Mouse (Mus musculus) thymus, postnatal 36 days (tissue): ENCODE data around the gene Ppp2r5a.
A peak's percentile ranks its signal among the peaks of the same experiment; 100 is the strongest.

Experiments
- DNase-seq, 2 experiments: peaks; one replicate each; pipeline ENCODE4 v3.0.0; 2022; ENCODE audit warnings: mixed read lengths in 2 of 2

Ppp2r5a gene

GRCm38 (mm10) chr1:191417111-191417510 lies 14.0 kb upstream of the Ppp2r5a start:
- no peak for DNase-seq

DNA sequence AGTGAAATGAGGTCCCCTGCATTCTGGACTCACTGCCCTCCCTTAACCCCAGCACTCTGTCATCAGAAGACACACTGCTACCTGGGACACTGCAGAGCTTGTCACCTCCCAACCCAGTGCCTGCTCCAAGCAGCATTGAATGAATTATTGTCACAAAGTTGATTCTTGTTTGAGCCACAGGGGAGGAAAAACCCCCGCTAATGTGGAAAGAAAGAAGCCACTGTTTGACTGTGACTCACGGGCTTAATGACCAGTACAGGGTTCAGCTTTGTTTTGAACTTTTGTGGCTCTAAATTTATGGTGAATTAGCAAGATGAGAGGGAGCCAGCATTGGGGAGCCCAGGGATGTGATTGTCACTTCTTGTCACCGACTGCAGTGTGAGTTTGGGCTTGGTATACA lies 13.5 kb upstream of the Ppp2r5a start:
- no peak for DNase-seq

DNA sequence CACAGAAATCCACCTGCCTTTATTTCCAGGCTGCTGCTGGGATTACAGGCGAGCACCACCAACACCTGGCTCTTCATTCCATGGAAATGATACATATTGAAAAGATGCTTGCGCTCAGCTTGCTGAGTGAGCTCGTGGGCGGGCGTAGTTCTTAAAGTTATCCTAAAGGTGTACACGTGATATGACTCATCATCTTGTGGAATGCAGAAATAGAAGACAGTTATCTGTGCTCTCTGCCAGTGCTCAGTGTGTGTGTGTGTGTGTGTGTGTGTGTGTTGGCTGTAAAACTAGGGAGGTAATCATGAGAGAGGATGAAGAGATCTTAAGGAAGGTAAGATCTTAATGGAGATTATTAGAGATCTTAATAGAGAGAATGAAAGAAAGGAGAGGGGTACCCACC lies 11.4 kb upstream of the Ppp2r5a start:
- no peak for DNase-seq

GRCm38 (mm10) chr1:191413691-191414415 lies 10.8 kb upstream of the Ppp2r5a start:
- no peak for DNase-seq

- DNase-seq, result no peak
Observed at GRCm38 (mm10) chr1:191410294-191411036, 7.4 kb upstream of the Ppp2r5a start.

GRCm38 (mm10) chr1:191407246-191407645 lies 4.2 kb upstream of the Ppp2r5a start:
- no peak for DNase-seq

GRCm38 (mm10) chr1:191406516-191406915 lies 3.4 kb upstream of the Ppp2r5a start:
- no peak for DNase-seq

DNA sequence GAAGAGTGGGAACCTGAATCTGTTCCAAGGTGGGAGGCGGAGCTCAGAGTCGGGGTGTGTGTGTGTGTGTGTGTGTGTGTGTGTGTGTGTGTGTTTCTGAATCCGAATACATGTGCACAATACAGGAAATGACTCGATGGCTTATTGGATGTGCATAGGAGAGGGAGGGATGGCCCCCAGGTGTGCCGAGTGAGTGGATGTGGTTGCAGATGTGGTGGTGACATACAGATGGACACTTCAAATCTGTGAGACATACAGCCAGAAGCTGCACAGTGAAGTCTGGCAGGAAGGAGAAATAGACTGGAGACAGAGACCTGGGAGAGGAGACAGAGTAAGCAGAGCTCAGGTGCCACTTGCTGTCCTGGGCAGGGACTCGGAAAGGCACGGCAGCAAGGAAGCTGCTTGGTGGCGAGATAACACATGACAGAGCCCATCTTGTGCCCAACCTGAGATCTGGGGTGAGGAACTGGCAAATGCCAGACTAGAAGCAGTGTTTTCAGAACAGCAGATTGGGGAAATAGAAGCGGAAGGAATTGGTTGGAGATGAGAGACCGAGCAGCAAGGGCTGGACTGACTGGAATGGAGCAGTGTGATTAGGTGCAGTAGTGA lies 1.8 kb upstream of the Ppp2r5a start:
- no peak for DNase-seq

DNA sequence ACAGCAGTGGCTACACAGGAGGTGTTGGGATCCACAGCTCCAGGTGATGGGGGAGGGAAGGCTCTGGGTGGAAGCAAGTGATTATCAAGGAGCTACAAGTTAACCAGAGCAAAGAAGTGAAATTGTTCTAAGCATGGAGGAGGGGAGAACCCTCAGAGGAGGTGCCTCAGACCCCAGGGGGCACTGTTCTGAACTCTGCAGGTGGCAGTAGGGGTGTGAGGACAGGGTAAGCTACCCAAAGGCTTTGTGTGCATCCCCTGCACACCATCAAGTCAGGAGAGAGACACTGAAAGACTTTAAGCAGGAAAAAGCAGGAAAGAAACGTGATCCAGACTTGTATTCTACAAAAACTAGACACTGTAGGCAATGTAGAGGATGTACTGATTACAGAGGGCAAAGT lies 1.2 kb upstream of the Ppp2r5a start:
- DNase-seq, result peak; percentile 69 to 77

- DNase-seq, result peak; percentile 38 to 40
Observed at GRCm38 (mm10) chr1:191402506-191402905, 566 bp downstream of the Ppp2r5a start.

DNA sequence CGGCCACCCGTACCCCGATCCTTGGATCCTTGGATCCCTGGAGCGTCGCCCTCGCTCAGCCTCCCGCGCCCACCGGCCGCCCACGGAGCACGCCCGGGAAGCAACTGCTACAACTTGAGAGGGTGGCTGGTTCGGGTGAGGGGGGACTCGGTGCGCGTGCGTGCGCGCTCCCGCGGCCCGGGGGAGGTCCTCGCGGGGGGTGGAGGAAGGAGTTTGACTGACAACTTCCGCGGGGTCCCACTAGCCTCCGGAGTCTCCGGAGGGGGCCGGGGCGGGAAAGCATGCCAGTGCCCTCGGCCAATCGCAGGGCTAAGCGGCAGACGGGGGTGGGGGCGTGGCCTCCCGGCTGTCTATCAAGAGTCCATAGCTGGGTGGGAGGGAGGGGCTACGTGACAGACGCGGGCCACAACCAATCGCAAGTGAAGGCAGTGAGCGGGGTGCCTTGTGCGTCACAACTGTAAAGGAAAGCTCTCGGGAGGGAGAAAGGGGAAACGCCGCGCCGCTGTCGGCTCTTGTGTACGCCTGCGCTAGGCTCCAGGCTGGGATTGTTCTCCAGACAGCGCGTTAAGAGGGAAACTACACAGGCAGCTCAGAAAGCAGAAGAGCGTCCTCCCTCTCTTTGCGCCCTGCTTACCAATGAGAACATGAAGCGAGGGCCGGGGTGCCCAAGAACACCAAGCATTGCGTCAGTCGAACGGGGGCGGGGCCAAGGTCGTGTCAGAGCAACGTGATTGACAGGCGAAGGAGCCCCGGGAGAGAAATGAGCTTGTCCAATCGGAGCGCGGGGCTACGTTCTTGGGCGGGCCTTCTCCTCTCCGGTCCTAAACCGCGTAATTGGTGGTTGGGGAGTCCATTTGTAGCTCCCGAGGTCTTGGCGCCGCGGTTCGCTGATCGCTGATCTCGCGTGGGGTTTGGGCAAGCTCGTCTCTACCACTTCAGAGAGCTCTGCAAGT lies 5.9 kb downstream of the Ppp2r5a start:
- peak; percentile 100 for DNase-seq

DNA sequence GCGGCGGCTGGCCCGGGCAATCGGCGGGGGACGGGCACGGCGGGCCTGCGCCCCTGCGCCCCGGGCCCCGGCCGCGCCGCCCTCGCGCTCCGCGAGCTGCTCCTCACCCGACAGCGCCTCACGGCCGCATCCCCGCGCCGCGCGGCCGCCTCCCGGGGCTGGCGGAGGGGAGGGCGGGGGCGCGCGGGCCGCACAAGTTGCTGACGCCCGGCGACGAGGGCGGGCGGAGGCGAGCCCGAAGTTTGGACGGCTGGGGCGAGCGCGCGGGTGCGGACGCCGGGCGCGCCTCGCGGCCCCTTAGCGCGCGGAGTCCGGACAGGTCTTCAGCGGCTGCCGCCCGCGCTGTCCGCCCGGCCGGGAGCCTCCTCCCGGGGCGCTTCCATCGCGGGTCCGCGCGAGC lies 6.6 kb downstream of the Ppp2r5a start:
- DNase-seq, result peak in 1 of 2 experiments; percentile 72

DNA sequence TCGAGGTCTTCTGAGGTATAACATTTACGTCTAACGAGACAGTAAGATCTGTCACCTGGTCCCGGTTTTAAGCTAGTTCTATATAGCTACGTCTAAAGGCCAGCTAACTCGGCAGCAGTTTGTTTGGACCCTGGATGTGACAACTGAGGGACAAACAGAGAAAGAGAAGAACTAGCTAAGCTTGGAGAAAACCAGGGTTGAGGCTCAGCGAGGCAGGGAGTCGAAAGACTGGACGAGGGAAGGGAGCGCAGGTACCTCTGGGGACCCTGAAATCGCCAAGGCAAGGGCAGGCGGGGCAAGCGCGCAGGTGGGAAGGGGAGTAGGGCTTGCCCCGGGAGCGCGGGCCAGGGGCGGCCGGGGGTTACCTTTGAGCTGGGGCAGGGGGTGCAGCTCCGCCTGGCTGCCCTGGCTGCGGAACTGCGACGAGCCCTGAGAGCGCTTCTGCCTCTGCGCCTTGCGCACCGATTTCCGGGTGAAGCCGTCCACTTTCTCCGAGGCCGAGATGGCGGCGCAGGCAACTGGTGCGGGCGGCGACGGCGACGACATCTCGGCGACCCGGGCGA lies 7.1 kb downstream of the Ppp2r5a start:
- DNase-seq, result peak; percentile 80 to 85

DNA sequence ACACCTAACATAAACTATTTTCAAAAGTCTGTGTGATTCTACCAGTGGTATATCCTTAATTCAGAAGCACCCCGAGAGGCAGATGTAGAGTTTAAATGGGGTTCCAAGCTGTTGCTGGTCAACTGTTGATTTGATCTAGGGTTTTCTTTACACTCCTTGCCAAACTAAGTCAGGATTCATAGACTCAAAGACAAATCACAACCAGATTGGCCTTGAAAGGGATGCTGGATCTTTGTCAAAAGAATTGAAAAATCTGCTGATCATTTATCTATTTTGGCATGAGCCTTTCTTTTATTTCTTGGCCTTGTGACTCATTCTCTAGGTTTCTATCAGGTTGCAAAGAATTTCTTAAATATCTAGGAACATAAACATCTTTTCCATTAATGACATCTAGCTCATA lies 7.9 kb downstream of the Ppp2r5a start:
- no peak for DNase-seq

DNA sequence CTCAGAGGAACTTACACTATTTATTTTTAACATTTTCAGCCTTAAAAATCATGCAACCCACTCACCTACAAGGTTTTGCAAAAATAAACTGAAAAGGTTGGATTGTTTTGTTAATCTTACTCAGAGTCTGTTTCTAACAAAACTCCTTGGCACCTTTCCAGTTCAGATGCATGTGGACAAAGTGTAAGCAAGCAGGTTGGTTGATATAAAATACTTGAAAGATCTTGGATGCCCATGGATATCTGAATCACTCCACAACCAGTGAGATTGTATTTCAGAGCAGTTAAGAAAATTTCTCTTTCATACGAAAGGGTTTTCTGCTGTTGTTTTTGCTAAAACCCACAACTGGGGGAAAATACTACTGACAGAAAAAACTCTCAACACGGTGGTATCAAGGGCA lies 8.9 kb downstream of the Ppp2r5a start:
- DNase-seq, result no peak

GRCm38 (mm10) chr1:191393536-191393935 lies 9.5 kb downstream of the Ppp2r5a start:
- DNase-seq, result no peak

GRCm38 (mm10) chr1:191391311-191391710 lies 11.8 kb downstream of the Ppp2r5a start:
- peak; percentile 49 to 61 for DNase-seq

- no peak for DNase-seq
Observed at GRCm38 (mm10) chr1:191384786-191385430, 18.2 kb downstream of the Ppp2r5a start.

DNA sequence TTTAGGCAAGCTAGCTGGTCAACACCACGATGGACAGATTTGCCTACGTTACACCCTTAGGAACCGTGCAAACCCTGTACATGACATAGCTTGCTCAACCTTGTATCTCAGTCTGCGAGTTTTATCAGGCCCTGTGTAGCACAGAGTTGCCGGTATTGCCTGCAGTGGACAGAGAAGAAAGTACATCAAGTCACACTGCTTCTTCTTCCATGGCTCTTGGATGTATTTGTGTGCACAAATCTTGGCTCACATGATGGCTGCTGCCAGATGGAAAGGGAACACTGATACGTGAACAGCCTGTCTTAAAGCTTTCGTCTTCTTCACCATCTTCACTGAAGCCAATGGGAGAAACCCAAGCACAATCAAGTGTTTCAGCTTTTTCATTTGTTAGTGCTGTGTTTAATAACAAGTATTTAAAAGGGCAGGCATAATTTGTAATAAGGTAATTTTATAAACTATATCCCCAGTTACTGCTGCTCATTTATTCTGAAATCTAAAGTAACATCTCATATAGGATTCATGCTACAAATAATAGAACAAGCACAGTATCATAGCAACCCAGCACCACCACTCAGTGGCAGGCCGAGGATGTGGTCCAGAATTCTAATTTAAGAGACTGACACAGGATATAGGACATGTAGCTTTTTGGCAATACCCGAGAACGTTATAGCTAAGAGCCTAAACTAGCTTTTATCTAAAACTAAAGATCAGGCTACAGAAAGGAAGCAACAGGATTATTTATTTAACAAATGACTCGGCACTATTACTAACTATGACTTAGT lies 20.9 kb downstream of the Ppp2r5a start:
- DNase-seq, result no peak

DNA sequence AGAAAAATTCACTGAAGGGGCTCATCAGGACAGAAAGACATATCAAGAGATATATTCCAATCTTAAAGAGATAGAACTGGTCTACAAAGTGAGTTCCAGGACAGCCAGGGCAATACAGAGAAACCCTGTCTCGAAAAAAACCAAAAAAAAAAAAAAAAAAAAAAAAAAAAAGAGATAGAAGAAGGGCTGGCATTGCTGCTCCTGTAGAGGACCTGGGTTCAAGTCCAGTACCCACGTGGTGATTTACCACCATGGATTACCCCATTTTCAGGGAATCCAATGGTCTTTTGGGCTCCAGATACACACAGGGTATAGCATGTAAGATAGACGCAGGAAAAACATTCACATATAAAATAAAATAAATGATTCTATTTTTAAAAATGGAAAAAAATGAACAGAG lies 22.2 kb downstream of the Ppp2r5a start:
- no peak for DNase-seq

- no peak for DNase-seq
Observed at GRCm38 (mm10) chr1:191378080-191378479, 25.0 kb downstream of the Ppp2r5a start.
